Mouse (Mus musculus): ENCODE measurements around the gene Zfp335. TPM values are rescaled to one million over a fixed set of nuclear protein-coding genes. Genes with fewer than 3 reads are reported as not detected.
A peak's percentile ranks its signal among the peaks of the same experiment; 100 is the strongest.

The Zfp335 gene
- polyA plus RNA-seq, 1 experiment from 2014 or later, result 7.6 TPM

- Histone ChIP-seq H3K27me3 (ENCODE audit: insufficient read depth, low read length) (no peaks in the 10 kb centered on the region; the same call in 1 of the 2 replicates), H3K36me3 (ENCODE audit: insufficient read depth, low read length) (no peaks in the 10 kb centered on the region), H3K9ac (ENCODE audit: low read depth, low read length) (no peak overlapping the region), H3K4me2 (ENCODE audit: low read length) (no peak overlapping the region), H3K4me1 (replicated peaks; ENCODE audit: insufficient read depth, low read length) (no peaks in the 10 kb centered on the region), H3K4me3 (replicated peaks; ENCODE audit: low read depth, low read length) (no peak overlapping the region), H3K27ac (no peak overlapping the region), H3K9me3 (replicated peaks; ENCODE audit: low read length) (no peaks in the 10 kb centered on the region)
- TF ChIP-seq CTCF (IDR thresholded peaks at IDR 0.05; ENCODE audit: low read depth), result no peak
- DNase-seq (ENCODE audit: low spot score) (no peak), ATAC-seq (replicated peaks; ENCODE audit: low FRiP score, low read depth) (no peak)
- 41% methylated on average over 8 of the region's 8 CpGs for WGBS
Measured at GRCm38 (mm10) chr2:164850061-164850460, 61.5 kb downstream of the Zfp335 start.

GRCm38 (mm10) chr2:164845782-164846181, 65.8 kb downstream of the Zfp335 start:
- Histone ChIP-seq H3K27ac (no peak overlapping the region), H3K9me3 (replicated peaks; ENCODE audit: low read length) (no peaks in the 10 kb centered on the region), H3K36me3 (ENCODE audit: insufficient read depth, low read length) (no peaks in the 10 kb centered on the region), H3K9ac (ENCODE audit: low read depth, low read length) (no peak overlapping the region), H3K4me3 (replicated peaks; ENCODE audit: low read depth, low read length) (no peak overlapping the region), H3K4me1 (replicated peaks; ENCODE audit: insufficient read depth, low read length) (no peaks in the 10 kb centered on the region), H3K27me3 (ENCODE audit: insufficient read depth, low read length) (no peaks in the 10 kb centered on the region), H3K4me2 (ENCODE audit: low read length) (no peak overlapping the region)
- ATAC-seq (replicated peaks; ENCODE audit: low FRiP score, low read depth), result no peak
- no peak for DNase-seq (ENCODE audit: low spot score)
- 54% methylated on average over 3 of the region's 3 CpGs for WGBS
- TF ChIP-seq CTCF (IDR thresholded peaks at IDR 0.05; ENCODE audit: low read depth), result peak; percentile 59

Other genes starting within 250 kb of the Zfp335 start
- not detected in 2 replicates for gene Wfdc11, start 237.7 kb downstream of the Zfp335 start, polyA plus RNA-seq (2015; fragmentation: Nextera tagmentation; extraction: Ambion mirVana)
- gene Wfdc13, start 226.7 kb downstream of the Zfp335 start, polyA plus RNA-seq (2015; fragmentation: Nextera tagmentation; extraction: Ambion mirVana), result 1.4 and 1.6 TPM in 2 replicates
- 0.84 and 1.4 TPM in 2 replicates for gene Spint4, start 213.3 kb downstream of the Zfp335 start, polyA plus RNA-seq (2015; fragmentation: Nextera tagmentation; extraction: Ambion mirVana)
- not detected in 2 replicates for gene Spint5, start 196.5 kb downstream of the Zfp335 start, polyA plus RNA-seq (2015; fragmentation: Nextera tagmentation; extraction: Ambion mirVana)
- gene Wfdc3, start 165.8 kb downstream of the Zfp335 start, polyA plus RNA-seq (2015; fragmentation: Nextera tagmentation; extraction: Ambion mirVana), result 0.64 and 1.1 TPM in 2 replicates
- gene Dnttip1, start 165.8 kb downstream of the Zfp335 start, polyA plus RNA-seq (2015; fragmentation: Nextera tagmentation; extraction: Ambion mirVana), result 58.5 and 62.4 TPM in 2 replicates
- gene Ube2c, start 141.9 kb downstream of the Zfp335 start, polyA plus RNA-seq (2015; fragmentation: Nextera tagmentation; extraction: Ambion mirVana), result 132 and 156 TPM in 2 replicates
- 0.45 and 1.0 TPM in 2 replicates for gene Tnnc2, start 131.8 kb downstream of the Zfp335 start, polyA plus RNA-seq (2015; fragmentation: Nextera tagmentation; extraction: Ambion mirVana)
- gene Snx21, start 125.9 kb downstream of the Zfp335 start, polyA plus RNA-seq (2015; fragmentation: Nextera tagmentation; extraction: Ambion mirVana), result 19.9 and 21.7 TPM in 2 replicates
- gene Acot8, start 106.9 kb downstream of the Zfp335 start, polyA plus RNA-seq (2015; fragmentation: Nextera tagmentation; extraction: Ambion mirVana), result 28.7 and 33.2 TPM in 2 replicates
- 5.2 and 5.4 TPM in 2 replicates for gene Zswim3, start 106.7 kb downstream of the Zfp335 start, polyA plus RNA-seq (2015; fragmentation: Nextera tagmentation; extraction: Ambion mirVana)
- gene Zswim1, start 89.1 kb downstream of the Zfp335 start, polyA plus RNA-seq (2015; fragmentation: Nextera tagmentation; extraction: Ambion mirVana), result 15.5 and 15.8 TPM in 2 replicates
- gene Spata25, start 83.2 kb downstream of the Zfp335 start, polyA plus RNA-seq (2015; fragmentation: Nextera tagmentation; extraction: Ambion mirVana), result not detected in 2 replicates
- gene Ctsa, start 78.9 kb downstream of the Zfp335 start, polyA plus RNA-seq (2015; fragmentation: Nextera tagmentation; extraction: Ambion mirVana), result 219 and 254 TPM in 2 replicates
- gene Neurl2, start 78.3 kb downstream of the Zfp335 start, polyA plus RNA-seq (2015; fragmentation: Nextera tagmentation; extraction: Ambion mirVana), result 9.2 and 9.4 TPM in 2 replicates
- 43.9 and 45.4 TPM in 2 replicates for gene Pltp, start 54.0 kb downstream of the Zfp335 start, polyA plus RNA-seq (2015; fragmentation: Nextera tagmentation; extraction: Ambion mirVana)
- 70.0 and 76.5 TPM in 2 replicates for gene Pcif1, start 32.5 kb downstream of the Zfp335 start, polyA plus RNA-seq (2015; fragmentation: Nextera tagmentation; extraction: Ambion mirVana)
- gene Mmp9, start 29.0 kb upstream of the Zfp335 start, polyA plus RNA-seq (2015; fragmentation: Nextera tagmentation; extraction: Ambion mirVana), result 1.7 and 1.9 TPM in 2 replicates
- 0.68 and 0.74 TPM in 2 replicates for gene Slc12a5, start 49.0 kb upstream of the Zfp335 start, polyA plus RNA-seq (2015; fragmentation: Nextera tagmentation; extraction: Ambion mirVana)
- 35.6 and 38.6 TPM in 2 replicates for gene Ncoa5, start 123.1 kb upstream of the Zfp335 start, polyA plus RNA-seq (2015; fragmentation: Nextera tagmentation; extraction: Ambion mirVana)
- 13.5 and 16.7 TPM in 2 replicates for gene Cd40, start 143.9 kb upstream of the Zfp335 start, polyA plus RNA-seq (2015; fragmentation: Nextera tagmentation; extraction: Ambion mirVana)
- gene 1700025C18Rik, start 179.0 kb upstream of the Zfp335 start, polyA plus RNA-seq (2015; fragmentation: Nextera tagmentation; extraction: Ambion mirVana), result not detected in 2 replicates